In genomic region chr13:58275599-58275998, GRCm38 (mm10) we compare ENCODE assay signal across 8 mouse cellular contexts. TPM values are rescaled to one million over a fixed set of nuclear protein-coding genes. Genes with fewer than 3 reads are reported as not detected.
DNase-seq lines count a peak whose midpoint lies in the region; ATAC-seq lines count a peak whose summit lies in the region.

Gkap1 (minus strand) TSS chr13:58275699.

- peak within 1 kb of the TSS; percentile 84 for H3K4me3 ChIP-seq in kidney, embryonic 14.5 days (ENCODE audit: low read length)
- H3K4me3 ChIP-seq in intestine, embryonic 16.5 days (ENCODE audit: low read length) = peak within 1 kb of the TSS; percentile 89
- H3K4me3 ChIP-seq in midbrain, embryonic 12.5 days = peak within 1 kb of the TSS; percentile 84

- intact Hi-C loops in gastrocnemius, postnatal 14 days (cut with DNase I; ENCODE audit: low total_unique reads) = no loop called here

- 78% methylated on average over 8 of the region's 8 CpGs for WGBS in kidney, embryonic 14.5 days
- WGBS in intestine, embryonic 16.5 days = 73% methylated on average over 8 of the region's 8 CpGs
- WGBS in midbrain, embryonic 12.5 days = 76% methylated on average over 8 of the region's 8 CpGs

- H3K36me3 ChIP-seq in kidney, embryonic 14.5 days (ENCODE audit: control insufficient read depth, insufficient read depth, low read length) = no peaks in the 10 kb centered on the region
- no peaks in the 10 kb centered on the region for H3K36me3 ChIP-seq in intestine, embryonic 16.5 days (ENCODE audit: control insufficient read depth, insufficient read depth, low read length)
- no peaks in the 10 kb centered on the region for H3K36me3 ChIP-seq in midbrain, embryonic 12.5 days

- peak within 1 kb of the TSS; percentile 71; the same call in 1 of the 2 replicates for H3K27ac ChIP-seq in kidney, embryonic 14.5 days (ENCODE audit: low read depth, low read length)
- H3K27ac ChIP-seq in intestine, embryonic 16.5 days (ENCODE audit: low read length) = peak within 1 kb of the TSS; percentile 79
- peak within 1 kb of the TSS; percentile 83 for H3K27ac ChIP-seq in midbrain, embryonic 12.5 days (replicated peaks)

- H3K4me1 ChIP-seq in kidney, embryonic 14.5 days (ENCODE audit: control insufficient read depth, insufficient read depth, low read length) = no peaks in the 10 kb centered on the region; the same call in 1 of the 2 replicates
- H3K4me1 ChIP-seq in intestine, embryonic 16.5 days (ENCODE audit: control insufficient read depth, insufficient read depth, low read length) = peaks cover 13% of the 10 kb centered on the region
- peaks cover 23% of the 10 kb centered on the region for H3K4me1 ChIP-seq in midbrain, embryonic 12.5 days

- H3K9ac ChIP-seq in kidney, embryonic 14.5 days (ENCODE audit: low read depth, low read length) = peak within 1 kb of the TSS; percentile 82
- peak within 1 kb of the TSS; percentile 85 for H3K9ac ChIP-seq in intestine, embryonic 16.5 days (ENCODE audit: low read depth, low read length)
- H3K9ac ChIP-seq in midbrain, embryonic 12.5 days (replicated peaks) = peak within 1 kb of the TSS; percentile 83

- H3K27me3 ChIP-seq in kidney, embryonic 14.5 days (ENCODE audit: control insufficient read depth, insufficient read depth, low read length) = no peaks in the 10 kb centered on the region
- no peaks in the 10 kb centered on the region for H3K27me3 ChIP-seq in intestine, embryonic 16.5 days (replicated peaks; ENCODE audit: control insufficient read depth, insufficient read depth, low read length)
- peaks cover 15% of the 10 kb centered on the region; the same call in 1 of the 2 replicates for H3K27me3 ChIP-seq in midbrain, embryonic 12.5 days

- H3K4me2 ChIP-seq in kidney, embryonic 14.5 days (replicated peaks; ENCODE audit: low read depth, low read length) = peak within 1 kb of the TSS; percentile 89
- peak within 1 kb of the TSS; percentile 91 for H3K4me2 ChIP-seq in intestine, embryonic 16.5 days (ENCODE audit: low read depth, low read length)
- peak within 1 kb of the TSS; percentile 82 for H3K4me2 ChIP-seq in midbrain, embryonic 12.5 days (replicated peaks)

- H3K9me3 ChIP-seq in kidney, embryonic 14.5 days (ENCODE audit: control insufficient read depth, low read length) = no peaks in the 10 kb centered on the region
- no peaks in the 10 kb centered on the region for H3K9me3 ChIP-seq in intestine, embryonic 16.5 days (ENCODE audit: control insufficient read depth, low read length)
- H3K9me3 ChIP-seq in midbrain, embryonic 12.5 days = no peaks in the 10 kb centered on the region

- no peak for ATAC-seq in kidney, embryonic 14.5 days (ENCODE audit: low FRiP score, low TSS enrichment)
- no peak for ATAC-seq in intestine, embryonic 16.5 days
- ATAC-seq in midbrain, embryonic 12.5 days (ENCODE audit: low FRiP score, low read depth) = no peak

- no peak for DNase-seq in kidney, postnatal 14 days
- no peak for DNase-seq in adrenal gland, postnatal 10 days
- no peak for DNase-seq in gastrocnemius, postnatal 14 days
- DNase-seq in cerebellum, adult 18-20 months = no peak
- no peak for DNase-seq in testis, postnatal 10 days (ENCODE audit: low spot score)

RNA-seq across cellular contexts. Expression of gene Gkap1, which starts in this region (rescaled TPM):
- 26.9 and 33.7 TPM in 2 replicates for polyA plus RNA-seq in kidney, embryonic 14.5 days (2014; fragmentation: Nextera tagmentation; extraction: Ambion mirVana)
- 10 to 100 TPM; 41.0 to 42.1 TPM for total RNA-seq in adrenal gland, postnatal 10 days (2021)
- 10 to 100 TPM; 15.8 to 17.4 TPM for total RNA-seq in gastrocnemius, postnatal 14 days (2021)
- polyA plus RNA-seq in intestine, embryonic 16.5 days (2015; fragmentation: Nextera tagmentation; extraction: Ambion mirVana) = 10.0 and 10.9 TPM in 2 replicates
- polyA plus RNA-seq in midbrain, embryonic 12.5 days (2016; fragmentation: Nextera tagmentation; extraction: Ambion mirVana) = 36.2 and 40.0 TPM in 2 replicates
